Mouse (Mus musculus) adrenal gland (tissue): ENCODE data around the gene Ppp1r3c.

Source experiments
- intact Hi-C: fragments of 180-260 bp; cut with DNase I; formaldehyde crosslinking; loops from one replicate; pipeline ENCODE4 v1.15.1; 2025

Gene Ppp1r3c

GRCm38 (mm10) chr19:36724970-36725369 lies 11.5 kb downstream of the Ppp1r3c start:
- intact Hi-C loops: no loop called here

GRCm38 (mm10) chr19:36721139-36721538 lies 15.3 kb downstream of the Ppp1r3c start:
- intact Hi-C loops: no loop called here

- intact Hi-C loops: no loop called here
Observed at GRCm38 (mm10) chr19:36716221-36716620, 20.2 kb downstream of the Ppp1r3c start.

- intact Hi-C loops: no loop called here
Observed at GRCm38 (mm10) chr19:36715591-36715990, 20.9 kb downstream of the Ppp1r3c start.

- intact Hi-C loops: no loop called here
Observed at GRCm38 (mm10) chr19:36714492-36714891, 22.0 kb downstream of the Ppp1r3c start.

- intact Hi-C loops: no loop called here
Observed at GRCm38 (mm10) chr19:36713092-36713491, 23.4 kb downstream of the Ppp1r3c start.

GRCm38 (mm10) chr19:36706195-36706594 lies 30.3 kb downstream of the Ppp1r3c start:
- intact Hi-C loops: no loop called here

GRCm38 (mm10) chr19:36705286-36706146 lies 30.9 kb downstream of the Ppp1r3c start:
- intact Hi-C loops: no loop called here

GRCm38 (mm10) chr19:36704763-36705162 lies 31.7 kb downstream of the Ppp1r3c start:
- intact Hi-C loops: loop anchor here (5.0 kb wide), 1 partner anchor 33 kb away; the partner anchor contains the start of gene Ppp1r3c

GRCm38 (mm10) chr19:36701809-36702622 lies 34.4 kb downstream of the Ppp1r3c start:
- intact Hi-C loops: loop anchor here (5.0 kb wide), 1 partner anchor 35 kb away; the partner anchor contains the start of gene Ppp1r3c

GRCm38 (mm10) chr19:36701366-36701765 lies 35.1 kb downstream of the Ppp1r3c start:
- intact Hi-C loops: loop anchor here (5.0 kb wide), 1 partner anchor 36 kb away; the partner anchor contains the start of gene Ppp1r3c

- intact Hi-C loops: loop anchor here (5.0 kb wide), 1 partner anchor 36 kb away; the partner anchor contains the start of gene Ppp1r3c
Observed at GRCm38 (mm10) chr19:36700937-36701336, 35.5 kb downstream of the Ppp1r3c start.

GRCm38 (mm10) chr19:36699151-36699550 lies 37.3 kb downstream of the Ppp1r3c start:
- intact Hi-C loops: no loop called here

GRCm38 (mm10) chr19:36698200-36698599 lies 38.3 kb downstream of the Ppp1r3c start:
- intact Hi-C loops: no loop called here

- intact Hi-C loops: no loop called here
Observed at GRCm38 (mm10) chr19:36696601-36697122, 39.8 kb downstream of the Ppp1r3c start.

GRCm38 (mm10) chr19:36693530-36693929 lies 42.9 kb downstream of the Ppp1r3c start:
- intact Hi-C loops: no loop called here

GRCm38 (mm10) chr19:36691941-36692340 lies 44.5 kb downstream of the Ppp1r3c start:
- intact Hi-C loops: no loop called here

- intact Hi-C loops: no loop called here
Observed at GRCm38 (mm10) chr19:36691245-36691644, 45.2 kb downstream of the Ppp1r3c start.

- intact Hi-C loops: loop anchor here (5.0 kb wide), 1 partner anchor 48 kb away; the partner anchor contains the start of gene Ppp1r3c
Observed at GRCm38 (mm10) chr19:36689205-36689604, 47.2 kb downstream of the Ppp1r3c start.

- intact Hi-C loops: loop anchor here (5.0 kb wide), 1 partner anchor 49 kb away; the partner anchor contains the start of gene Ppp1r3c
Observed at GRCm38 (mm10) chr19:36687843-36688637, 48.4 kb downstream of the Ppp1r3c start.
